Mouse (Mus musculus) thymus, adult 2 months (tissue): ENCODE data around the gene Adipoq.

Experiments
- CTCF ChIP-seq: fragments of 200-500 bp; IDR thresholded peaks from 2 replicates; pipeline ENCODE4 v1.5.1; 2012; ENCODE audit warnings: mild to moderate bottlenecking, control low read depth, low read length, moderate library complexity, borderline replicate concordance; ENCODE audit not compliant: control insufficient read depth, poor library complexity, insufficient read depth; ENCODE audit errors: extremely low read depth
- POLR2A ChIP-seq: fragments of 200-500 bp; IDR thresholded peaks from 2 replicates; pipeline ENCODE4 v1.6.1; 2012; ENCODE audit warnings: mild to moderate bottlenecking, low read length, control low read depth, moderate library complexity; ENCODE audit not compliant: control insufficient read depth, poor library complexity, insufficient read depth; ENCODE audit errors: extremely low read depth

DNA sequence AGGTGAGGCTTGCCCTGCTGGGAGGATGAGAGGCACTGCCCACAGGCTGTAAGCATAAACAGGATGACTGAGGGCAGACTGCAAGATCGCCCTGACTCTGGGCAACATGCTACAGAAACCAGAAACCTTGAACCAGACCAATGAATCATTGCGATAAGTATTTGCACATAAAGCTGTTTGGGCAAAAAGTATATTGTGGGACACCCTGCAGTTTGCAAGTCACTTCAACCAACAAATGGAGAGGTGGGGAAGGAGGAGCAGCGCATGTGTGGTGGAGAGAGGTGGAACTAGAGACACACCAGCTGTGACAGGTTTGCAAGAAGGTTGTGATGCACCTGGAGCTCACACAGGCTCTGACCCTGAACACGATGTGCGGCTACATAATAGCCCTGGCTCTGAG is 32.5 kb downstream of the Adipoq start:
- TF ChIP-seq POLR2A, result no peak
- no peak for TF ChIP-seq CTCF
